Mouse (Mus musculus): Measurements from ENCODE around the gene Ppp1r15a. TPM values are rescaled to one million over a fixed set of nuclear protein-coding genes. Genes with fewer than 3 reads are reported as not detected.
A peak's percentile ranks its signal among the peaks of the same experiment; 100 is the strongest.

Ppp1r15a gene
- polyA plus RNA-seq, 1 experiment from 2014 or later: 17.5 TPM

GRCm38 (mm10) chr7:45560241-45560640 is 34.2 kb upstream of the Ppp1r15a start:
- Histone ChIP-seq H3K36me3 (ENCODE audit: insufficient read depth) (no peaks in the 10 kb centered on the region), H3K4me3 (ENCODE audit: low read depth, low read length) (no peak overlapping the region), H3K4me1 (ENCODE audit: insufficient read depth) (peaks cover 11% of the 10 kb centered on the region; the same call in 1 of the 2 replicates), H3K4me2 (no peak overlapping the region), H3K27ac (ENCODE audit: low read depth) (no peak overlapping the region), H3K9me3 (ENCODE audit: low read depth, low read length) (no peaks in the 10 kb centered on the region), H3K9ac (no peak overlapping the region), H3K27me3 (ENCODE audit: insufficient read depth, low read length) (no peaks in the 10 kb centered on the region)
- no peak for ATAC-seq (ENCODE audit: insufficient read depth)
- 76% methylated on average over 7 of the region's 7 CpGs for WGBS
- no peak for TF ChIP-seq CTCF (IDR thresholded peaks at IDR 0.05; ENCODE audit: low read depth)
- DNase-seq: no peak

- Histone ChIP-seq H3K4me1 (ENCODE audit: insufficient read depth) (peaks cover 11% of the 10 kb centered on the region; the same call in 1 of the 2 replicates), H3K9ac (no peak overlapping the region), H3K27me3 (ENCODE audit: insufficient read depth, low read length) (no peaks in the 10 kb centered on the region), H3K4me2 (no peak overlapping the region), H3K36me3 (ENCODE audit: insufficient read depth) (no peaks in the 10 kb centered on the region), H3K27ac (ENCODE audit: low read depth) (no peak overlapping the region), H3K4me3 (ENCODE audit: low read depth, low read length) (no peak overlapping the region), H3K9me3 (ENCODE audit: low read depth, low read length) (no peaks in the 10 kb centered on the region)
- no peak for ATAC-seq (ENCODE audit: insufficient read depth)
- no peak for DNase-seq
- TF ChIP-seq CTCF (IDR thresholded peaks at IDR 0.05; ENCODE audit: low read depth): no peak
- WGBS: 32% methylated on average over 6 of the region's 6 CpGs
Observed at GRCm38 (mm10) chr7:45558907-45559306, 32.8 kb upstream of the Ppp1r15a start.

GRCm38 (mm10) chr7:45555787-45556186 is 29.7 kb upstream of the Ppp1r15a start:
- no peaks in the 10 kb centered on the region for H3K9me3 ChIP-seq (ENCODE audit: low read depth, low read length)
- peak; percentile 86 for DNase-seq
- no peak overlapping the region for H3K27ac ChIP-seq (ENCODE audit: low read depth)
- 22% methylated on average over 8 of the region's 8 CpGs for WGBS
- no peak overlapping the region for H3K4me3 ChIP-seq (ENCODE audit: low read depth, low read length)
- peak; percentile 89 for TF ChIP-seq CTCF (IDR thresholded peaks at IDR 0.05; ENCODE audit: low read depth)
- H3K9ac ChIP-seq: no peak overlapping the region
- no peak overlapping the region for H3K4me2 ChIP-seq
- no peak for ATAC-seq (ENCODE audit: insufficient read depth)
- H3K36me3 ChIP-seq (ENCODE audit: insufficient read depth): no peaks in the 10 kb centered on the region
- peaks cover 5% of the 10 kb centered on the region; the same call in 1 of the 2 replicates for H3K4me1 ChIP-seq (ENCODE audit: insufficient read depth)
- H3K27me3 ChIP-seq (ENCODE audit: insufficient read depth, low read length): no peaks in the 10 kb centered on the region

GRCm38 (mm10) chr7:45554744-45555143 is 28.7 kb upstream of the Ppp1r15a start, which contains the start of gene Hsd17b14:
Gene Hsd17b14 (plus strand): TSS chr7:45554893.
- no peak within 1 kb of the TSS for H3K4me3 ChIP-seq (ENCODE audit: low read depth, low read length)
- H3K27me3 ChIP-seq (ENCODE audit: insufficient read depth, low read length): no peaks in the 10 kb centered on the region
- peaks cover 5% of the 10 kb centered on the region; the same call in 1 of the 2 replicates for H3K4me1 ChIP-seq (ENCODE audit: insufficient read depth)
- no peaks in the 10 kb centered on the region for H3K9me3 ChIP-seq (ENCODE audit: low read depth, low read length)
- no peaks in the 10 kb centered on the region for H3K36me3 ChIP-seq (ENCODE audit: insufficient read depth)
- no peak for TF ChIP-seq CTCF (IDR thresholded peaks at IDR 0.05; ENCODE audit: low read depth)
- ATAC-seq (ENCODE audit: insufficient read depth) (no peak), DNase-seq (no peak)
- WGBS: 15% methylated on average over 8 of the region's 8 CpGs
- H3K27ac ChIP-seq (ENCODE audit: low read depth): no peak within 1 kb of the TSS
- no peak within 1 kb of the TSS for H3K9ac ChIP-seq
- H3K4me2 ChIP-seq: no peak within 1 kb of the TSS

- DNase-seq: no peak
- TF ChIP-seq CTCF (IDR thresholded peaks at IDR 0.05; ENCODE audit: low read depth): no peak
- H3K9me3 ChIP-seq (ENCODE audit: low read depth, low read length): no peaks in the 10 kb centered on the region
- H3K4me1 ChIP-seq (ENCODE audit: insufficient read depth): peaks cover 5% of the 10 kb centered on the region; the same call in 1 of the 2 replicates
- no peak overlapping the region for H3K27ac ChIP-seq (ENCODE audit: low read depth)
- ATAC-seq (ENCODE audit: insufficient read depth): no peak
- H3K27me3 ChIP-seq (ENCODE audit: insufficient read depth, low read length): no peaks in the 10 kb centered on the region
- no peak overlapping the region for H3K4me3 ChIP-seq (ENCODE audit: low read depth, low read length)
- H3K4me2 ChIP-seq: no peak overlapping the region
- no peaks in the 10 kb centered on the region for H3K36me3 ChIP-seq (ENCODE audit: insufficient read depth)
- 87% methylated on average over 2 of the region's 2 CpGs for WGBS
- no peak overlapping the region for H3K9ac ChIP-seq
Observed at GRCm38 (mm10) chr7:45553990-45554389, 27.9 kb upstream of the Ppp1r15a start.

GRCm38 (mm10) chr7:45553519-45553918 is 27.5 kb upstream of the Ppp1r15a start:
- no peak for DNase-seq
- Histone ChIP-seq H3K9me3 (ENCODE audit: low read depth, low read length) (no peaks in the 10 kb centered on the region), H3K9ac (no peak overlapping the region), H3K4me1 (ENCODE audit: insufficient read depth) (peaks cover 1% of the 10 kb centered on the region; the same call in 1 of the 2 replicates), H3K36me3 (ENCODE audit: insufficient read depth) (no peaks in the 10 kb centered on the region), H3K4me3 (ENCODE audit: low read depth, low read length) (no peak overlapping the region), H3K27me3 (ENCODE audit: insufficient read depth, low read length) (no peaks in the 10 kb centered on the region), H3K4me2 (no peak overlapping the region), H3K27ac (ENCODE audit: low read depth) (no peak overlapping the region)
- no peak for TF ChIP-seq CTCF (IDR thresholded peaks at IDR 0.05; ENCODE audit: low read depth)
- WGBS: 49% methylated on average over 8 of the region's 8 CpGs
- no peak for ATAC-seq (ENCODE audit: insufficient read depth)

GRCm38 (mm10) chr7:45551512-45551883 is 25.4 kb upstream of the Ppp1r15a start:
- H3K4me2 ChIP-seq: no peak overlapping the region
- DNase-seq: no peak
- no peaks in the 10 kb centered on the region for H3K9me3 ChIP-seq (ENCODE audit: low read depth, low read length)
- WGBS: 75% methylated on average over 8 of the region's 8 CpGs
- TF ChIP-seq CTCF (IDR thresholded peaks at IDR 0.05; ENCODE audit: low read depth): no peak
- no peak for ATAC-seq (ENCODE audit: insufficient read depth)
- H3K36me3 ChIP-seq (ENCODE audit: insufficient read depth): no peaks in the 10 kb centered on the region
- H3K9ac ChIP-seq: no peak overlapping the region
- no peak overlapping the region for H3K4me3 ChIP-seq (ENCODE audit: low read depth, low read length)
- H3K27ac ChIP-seq (ENCODE audit: low read depth): no peak overlapping the region
- no peaks in the 10 kb centered on the region for H3K27me3 ChIP-seq (ENCODE audit: insufficient read depth, low read length)
- no peaks in the 10 kb centered on the region for H3K4me1 ChIP-seq (ENCODE audit: insufficient read depth)
